ENCODE assay signal across 9 mouse cellular contexts in genomic region chr7:129469496-129469895, GRCm38 (mm10).
DNase-seq lines count a peak whose midpoint lies in the region; ATAC-seq lines count a peak whose summit lies in the region.
"Had no signal": no experiment of that assay in that cellular context is flagged by ENCODE, and none has a peak within 500 bp of the region (broad histone marks: within the 10 kb centered on the region; RNA-seq: fewer than 3 reads in every experiment).

No protein-coding gene starts in this region.

- no peaks in the 10 kb centered on the region for H3K4me1 ChIP-seq in midbrain, embryonic 14.5 days (ENCODE audit: control insufficient read depth, insufficient read depth, low read length)
- H3K4me1 ChIP-seq in midbrain, embryonic 16.5 days (ENCODE audit: control insufficient read depth, insufficient read depth, low read length) = no peaks in the 10 kb centered on the region
- H3K4me1 ChIP-seq: lung, embryonic 15.5 days had no signal

- H3K9ac ChIP-seq in midbrain, embryonic 14.5 days (replicated peaks; ENCODE audit: low read length) = no peak overlapping the region
- no peak overlapping the region for H3K9ac ChIP-seq in midbrain, embryonic 16.5 days (ENCODE audit: low read depth, low read length)
- H3K9ac ChIP-seq: lung, embryonic 15.5 days had no signal

- H3K4me2 ChIP-seq in midbrain, embryonic 14.5 days (ENCODE audit: low read length) = no peak overlapping the region
- no peak overlapping the region for H3K4me2 ChIP-seq in midbrain, embryonic 16.5 days (ENCODE audit: low read length)
- H3K4me2 ChIP-seq: lung, embryonic 15.5 days had no signal

- no peaks in the 10 kb centered on the region for H3K36me3 ChIP-seq in midbrain, embryonic 14.5 days (ENCODE audit: control insufficient read depth, insufficient read depth, low read length)
- no peaks in the 10 kb centered on the region for H3K36me3 ChIP-seq in midbrain, embryonic 16.5 days (ENCODE audit: control insufficient read depth, insufficient read depth, low read length)
- H3K36me3 ChIP-seq: lung, embryonic 15.5 days had no signal

- H3K4me3 ChIP-seq in midbrain, embryonic 14.5 days (replicated peaks; ENCODE audit: low read depth, low read length) = no peak overlapping the region
- no peak overlapping the region for H3K4me3 ChIP-seq in midbrain, embryonic 16.5 days (ENCODE audit: low read depth, low read length)
- H3K4me3 ChIP-seq: lung, embryonic 15.5 days had no signal

- ATAC-seq in midbrain, embryonic 14.5 days (ENCODE audit: low FRiP score, low TSS enrichment) = no peak
- ATAC-seq in midbrain, embryonic 16.5 days = no peak
- peak; percentile 4 to 51; a peak in 1 of 4 replicates for ATAC-seq in hematopoietic stem cell, adult 5-6 weeks (replicated peaks in 1 of 2; ENCODE audit: insufficient read depth in 1 of 2, low FRiP score in 2 of 2, low TSS enrichment in 1 of 2, low read depth in 1 of 2, poor library complexity in 2 of 2, severe bottlenecking in 2 of 2)

- WGBS in midbrain, embryonic 14.5 days = 21% methylated on average over 3 of the region's 3 CpGs
- WGBS in midbrain, embryonic 16.5 days = 16% methylated on average over 3 of the region's 3 CpGs

- no peaks in the 10 kb centered on the region for H3K27me3 ChIP-seq in midbrain, embryonic 14.5 days (ENCODE audit: control insufficient read depth, insufficient read depth, low read length)
- no peaks in the 10 kb centered on the region for H3K27me3 ChIP-seq in midbrain, embryonic 16.5 days (ENCODE audit: control insufficient read depth, insufficient read depth, low read depth, low read length)
- H3K27me3 ChIP-seq: lung, embryonic 15.5 days had no signal

- H3K27ac ChIP-seq in midbrain, embryonic 14.5 days (replicated peaks; ENCODE audit: low read depth, low read length) = no peak overlapping the region
- no peak overlapping the region for H3K27ac ChIP-seq in midbrain, embryonic 16.5 days (ENCODE audit: low read length)
- H3K27ac ChIP-seq: lung, embryonic 15.5 days had no signal

- no peaks in the 10 kb centered on the region for H3K9me3 ChIP-seq in midbrain, embryonic 14.5 days (ENCODE audit: control insufficient read depth, low read length)
- no peaks in the 10 kb centered on the region for H3K9me3 ChIP-seq in midbrain, embryonic 16.5 days (replicated peaks; ENCODE audit: control insufficient read depth, low read length, poor library complexity, severe bottlenecking)
- H3K9me3 ChIP-seq: lung, embryonic 15.5 days had no signal

- peak; percentile 55 for DNase-seq in midbrain, embryonic 14.5 days
- DNase-seq in adrenal gland, postnatal 14 days = peak; percentile 74
- DNase-seq in lung, adult 18-20 months = peak; percentile 7
- DNase-seq in urinary bladder, postnatal 10 days (ENCODE audit: low spot score) = peak; percentile 20
- no peak for DNase-seq in B cell, adult 2 months
- no peak for DNase-seq in cerebellum, postnatal 36 days

Comparison
In these comparisons a context has a peak if more than half of its experiments do, and no peak if none do; other contexts are left out.
1. ATAC-seq: peak in hematopoietic stem cell, adult 5-6 weeks (2 of 2); none in midbrain, embryonic 14.5 days (single experiment) and midbrain, embryonic 16.5 days (single experiment).
2. DNase-seq: peak in midbrain, embryonic 14.5 days (single experiment), adrenal gland, postnatal 14 days (single experiment), lung, adult 18-20 months (2 of 2) and urinary bladder, postnatal 10 days (single experiment); none in B cell, adult 2 months (0 of 2) and cerebellum, postnatal 36 days (0 of 2).